Mouse (Mus musculus): Measurements from ENCODE around the gene Ifnar2. TPM values are rescaled to one million over a fixed set of nuclear protein-coding genes. Genes with fewer than 3 reads are reported as not detected.

The Ifnar2 gene
- polyA plus RNA-seq, 1 experiment from 2014 or later: 41.1 TPM

DNA sequence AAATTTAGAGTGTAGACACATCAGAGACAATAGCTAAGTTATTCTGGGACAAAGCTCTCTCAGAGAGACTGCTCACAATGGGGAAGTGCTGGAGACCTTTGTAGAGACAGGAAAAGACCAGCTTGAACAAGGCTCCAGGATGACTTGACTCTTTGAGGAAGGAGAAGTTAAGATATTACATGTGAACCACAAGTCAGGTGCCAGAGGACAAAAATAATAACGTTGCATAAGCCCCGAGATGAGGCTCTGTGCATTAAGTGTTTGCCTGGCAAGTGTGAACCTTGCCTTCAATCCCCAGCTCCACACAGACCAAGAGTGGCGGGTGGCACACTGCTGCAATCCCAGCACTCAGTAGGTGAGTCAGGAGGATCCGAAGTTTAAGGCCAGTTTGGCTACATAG is 18.0 kb upstream of the Ifnar2 start:
- DNase-seq (ENCODE audit: low spot score): no peak
- WGBS: 74% methylated on average over 4 of the region's 4 CpGs
- Histone ChIP-seq H3K9me3 (ENCODE audit: control insufficient read depth, low read length) (no peaks in the 10 kb centered on the region), H3K9ac (ENCODE audit: low read length) (no peak overlapping the region), H3K4me3 (ENCODE audit: low read depth, low read length) (no peak overlapping the region), H3K27ac (ENCODE audit: low read depth) (no peak overlapping the region), H3K36me3 (ENCODE audit: control insufficient read depth, insufficient read depth, low read length) (no peaks in the 10 kb centered on the region), H3K4me1 (replicated peaks; ENCODE audit: control insufficient read depth, insufficient read depth, low read length) (no peaks in the 10 kb centered on the region), H3K4me2 (ENCODE audit: low read length) (no peak overlapping the region), H3K27me3 (replicated peaks; ENCODE audit: control insufficient read depth, insufficient read depth, low read length) (peaks cover 32% of the 10 kb centered on the region)
- ATAC-seq (replicated peaks; ENCODE audit: low FRiP score, low TSS enrichment, low read depth): no peak

DNA sequence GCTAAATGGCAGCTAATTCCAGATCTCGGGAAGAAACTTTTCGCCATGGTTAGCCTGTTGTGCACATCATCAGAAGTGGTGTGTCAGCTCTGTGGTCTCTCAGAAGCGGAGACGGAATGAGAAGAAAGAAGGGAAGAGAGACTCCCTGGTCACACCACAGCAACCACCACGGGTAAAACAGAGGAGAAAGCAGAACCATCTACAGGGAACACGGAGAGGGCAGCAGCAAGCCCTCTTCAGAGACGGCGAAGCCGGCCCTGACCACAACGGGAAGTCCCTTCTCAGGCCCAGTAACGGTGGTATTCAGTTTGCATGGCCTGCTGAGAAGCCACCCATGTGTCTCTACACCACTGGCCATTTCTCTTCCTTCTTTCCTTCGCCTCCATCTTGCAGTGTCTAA is 17.4 kb upstream of the Ifnar2 start:
- 79% methylated on average over 12 of the region's 12 CpGs for WGBS
- Histone ChIP-seq H3K27ac (ENCODE audit: low read depth) (no peak overlapping the region), H3K4me2 (ENCODE audit: low read length) (no peak overlapping the region), H3K27me3 (replicated peaks; ENCODE audit: control insufficient read depth, insufficient read depth, low read length) (peaks cover 32% of the 10 kb centered on the region), H3K4me3 (ENCODE audit: low read depth, low read length) (no peak overlapping the region), H3K9me3 (ENCODE audit: control insufficient read depth, low read length) (no peaks in the 10 kb centered on the region), H3K36me3 (ENCODE audit: control insufficient read depth, insufficient read depth, low read length) (no peaks in the 10 kb centered on the region), H3K9ac (ENCODE audit: low read length) (no peak overlapping the region), H3K4me1 (replicated peaks; ENCODE audit: control insufficient read depth, insufficient read depth, low read length) (no peaks in the 10 kb centered on the region)
- DNase-seq (ENCODE audit: low spot score) (no peak), ATAC-seq (replicated peaks; ENCODE audit: low FRiP score, low TSS enrichment, low read depth) (no peak)

DNA sequence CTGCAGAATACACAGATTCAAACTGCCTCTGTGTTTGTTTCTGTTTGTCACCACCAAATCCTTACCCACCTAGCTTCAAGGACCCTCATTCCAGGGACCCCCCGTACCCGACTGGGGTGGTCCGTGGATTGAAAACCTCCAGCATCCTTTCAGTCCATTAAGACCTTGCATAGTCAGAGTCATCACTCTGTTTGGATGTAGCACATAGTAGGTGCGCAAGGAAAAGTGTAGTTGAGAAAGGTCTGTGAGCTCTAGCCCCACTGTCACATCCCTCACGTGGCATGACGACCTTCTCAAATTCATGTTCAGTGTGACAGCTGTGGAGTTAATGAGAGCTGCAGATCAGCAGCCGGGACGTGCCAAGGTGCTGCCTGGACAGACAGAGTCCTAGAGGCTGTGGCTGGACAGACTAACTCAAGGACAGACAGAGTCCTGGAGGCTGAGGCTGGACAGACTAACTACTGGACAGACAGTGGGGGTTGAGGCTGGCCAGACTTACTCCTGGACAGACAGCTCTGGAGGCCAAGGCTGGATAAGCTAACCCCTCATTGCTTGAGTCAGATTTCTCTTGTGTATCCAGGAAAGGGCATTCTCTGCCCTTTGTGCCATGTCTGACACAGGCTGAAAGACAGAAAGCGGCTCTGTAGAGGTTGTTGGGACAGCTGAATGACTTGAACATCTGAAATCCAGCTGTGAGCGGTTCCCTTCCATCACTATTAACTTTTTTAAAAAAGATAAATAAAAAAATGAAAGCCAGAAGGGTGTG is 15.6 kb upstream of the Ifnar2 start:
- DNase-seq (ENCODE audit: low spot score): no peak
- H3K27ac ChIP-seq (ENCODE audit: low read depth): no peak overlapping the region
- 79% methylated on average over 10 of the region's 10 CpGs for WGBS
- no peak overlapping the region for H3K4me2 ChIP-seq (ENCODE audit: low read length)
- no peaks in the 10 kb centered on the region for H3K4me1 ChIP-seq (replicated peaks; ENCODE audit: control insufficient read depth, insufficient read depth, low read length)
- no peaks in the 10 kb centered on the region for H3K9me3 ChIP-seq (ENCODE audit: control insufficient read depth, low read length)
- H3K36me3 ChIP-seq (ENCODE audit: control insufficient read depth, insufficient read depth, low read length): no peaks in the 10 kb centered on the region
- no peak overlapping the region for H3K4me3 ChIP-seq (ENCODE audit: low read depth, low read length)
- 0 out of 2 replicates have a peak, but pooled peaks cover 20% of the 10 kb centered on the region for H3K27me3 ChIP-seq (replicated peaks; ENCODE audit: control insufficient read depth, insufficient read depth, low read length)
- H3K9ac ChIP-seq (ENCODE audit: low read length): no peak overlapping the region
- ATAC-seq (replicated peaks; ENCODE audit: low FRiP score, low TSS enrichment, low read depth): no peak

DNA sequence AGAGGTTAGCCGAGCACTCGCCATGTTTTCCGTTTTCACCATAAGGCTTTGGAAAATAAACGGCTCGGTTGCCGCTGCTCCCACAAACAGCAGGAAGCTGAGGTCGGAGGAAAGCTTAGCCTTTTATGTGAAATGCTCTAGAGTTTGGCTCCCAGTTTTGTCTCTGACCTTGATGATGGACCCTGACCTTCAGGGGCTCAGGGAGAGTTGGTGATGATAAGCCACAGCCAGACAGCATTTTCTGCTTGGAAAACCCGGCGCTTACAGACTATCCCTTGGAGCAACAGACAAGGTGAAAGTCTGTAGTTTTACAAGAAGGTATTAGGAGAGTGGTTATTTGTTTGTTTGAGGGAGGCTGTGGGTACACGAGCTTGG is 15.1 kb upstream of the Ifnar2 start:
- no peaks in the 10 kb centered on the region for H3K36me3 ChIP-seq (ENCODE audit: control insufficient read depth, insufficient read depth, low read length)
- 54% methylated on average over 10 of the region's 10 CpGs for WGBS
- H3K4me2 ChIP-seq (ENCODE audit: low read length): no peak overlapping the region
- DNase-seq (ENCODE audit: low spot score) (no peak), ATAC-seq (replicated peaks; ENCODE audit: low FRiP score, low TSS enrichment, low read depth) (no peak)
- H3K4me3 ChIP-seq (ENCODE audit: low read depth, low read length): no peak overlapping the region
- 0 out of 2 replicates have a peak, but pooled peaks cover 20% of the 10 kb centered on the region for H3K27me3 ChIP-seq (replicated peaks; ENCODE audit: control insufficient read depth, insufficient read depth, low read length)
- H3K27ac ChIP-seq (ENCODE audit: low read depth): no peak overlapping the region
- H3K9ac ChIP-seq (ENCODE audit: low read length): no peak overlapping the region
- no peaks in the 10 kb centered on the region for H3K9me3 ChIP-seq (ENCODE audit: control insufficient read depth, low read length)
- H3K4me1 ChIP-seq (replicated peaks; ENCODE audit: control insufficient read depth, insufficient read depth, low read length): no peaks in the 10 kb centered on the region

DNA sequence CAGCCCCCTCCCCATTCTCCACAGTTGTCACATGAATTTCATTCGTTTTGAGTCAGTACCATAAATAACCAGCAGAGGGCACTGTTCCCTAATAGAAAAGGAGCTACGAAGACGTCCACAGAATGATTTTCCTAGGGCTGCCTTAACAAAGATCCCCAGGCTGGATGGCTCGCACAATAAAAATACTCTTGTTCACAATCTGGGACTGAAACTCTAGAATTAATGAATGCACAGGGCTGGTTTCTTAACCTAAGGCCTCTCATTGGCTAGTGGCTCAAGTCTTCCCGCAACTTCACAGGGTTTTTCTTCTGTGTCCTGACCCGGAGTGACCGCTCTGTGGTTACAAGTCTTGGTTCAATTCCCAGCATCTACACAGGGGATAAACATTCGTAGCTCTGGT is 14.0 kb upstream of the Ifnar2 start:
- WGBS: 35% methylated on average over 8 of the region's 8 CpGs
- ATAC-seq (replicated peaks; ENCODE audit: low FRiP score, low TSS enrichment, low read depth): no peak

DNA sequence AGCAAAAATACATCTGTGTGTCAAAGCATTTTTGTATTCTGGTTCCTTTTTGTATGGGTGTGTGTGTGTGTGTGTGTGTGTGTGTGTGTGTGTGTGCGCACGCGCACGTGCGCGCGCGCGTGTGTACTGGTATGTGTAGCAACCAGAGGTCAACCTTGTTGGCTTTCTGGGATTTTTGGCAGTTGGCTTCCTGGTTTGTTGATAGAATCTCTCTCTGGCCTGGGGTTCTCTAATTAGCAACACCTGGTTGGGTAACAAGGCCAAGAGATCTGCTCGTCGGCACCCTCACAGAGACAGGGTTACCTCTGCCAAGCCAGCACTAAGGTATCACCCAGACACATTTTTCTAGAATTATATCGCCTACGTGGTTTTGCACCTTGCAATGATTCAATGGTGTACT is 13.1 kb upstream of the Ifnar2 start:
- 89% methylated on average over 13 of the region's 13 CpGs for WGBS
- H3K4me1 ChIP-seq (replicated peaks; ENCODE audit: control insufficient read depth, insufficient read depth, low read length): peaks cover 4% of the 10 kb centered on the region; the same call in 1 of the 2 replicates

More for the DNA sequence above, 14.0 kb upstream of the Ifnar2 start:
- H3K36me3 ChIP-seq (ENCODE audit: control insufficient read depth, insufficient read depth, low read length): no peaks in the 10 kb centered on the region
- peak; percentile 66 for DNase-seq (ENCODE audit: low spot score)
- no peak overlapping the region for H3K9ac ChIP-seq (ENCODE audit: low read length)
- peaks cover under 1% of the 10 kb centered on the region; the same call in 1 of the 2 replicates for H3K4me1 ChIP-seq (replicated peaks; ENCODE audit: control insufficient read depth, insufficient read depth, low read length)
- 0 out of 2 replicates have a peak, but pooled peaks cover 13% of the 10 kb centered on the region for H3K27me3 ChIP-seq (replicated peaks; ENCODE audit: control insufficient read depth, insufficient read depth, low read length)
- H3K4me2 ChIP-seq (ENCODE audit: low read length): no peak overlapping the region
- no peak overlapping the region for H3K27ac ChIP-seq (ENCODE audit: low read depth)
- H3K4me3 ChIP-seq (ENCODE audit: low read depth, low read length): no peak overlapping the region
- no peaks in the 10 kb centered on the region for H3K9me3 ChIP-seq (ENCODE audit: control insufficient read depth, low read length)

DNA sequence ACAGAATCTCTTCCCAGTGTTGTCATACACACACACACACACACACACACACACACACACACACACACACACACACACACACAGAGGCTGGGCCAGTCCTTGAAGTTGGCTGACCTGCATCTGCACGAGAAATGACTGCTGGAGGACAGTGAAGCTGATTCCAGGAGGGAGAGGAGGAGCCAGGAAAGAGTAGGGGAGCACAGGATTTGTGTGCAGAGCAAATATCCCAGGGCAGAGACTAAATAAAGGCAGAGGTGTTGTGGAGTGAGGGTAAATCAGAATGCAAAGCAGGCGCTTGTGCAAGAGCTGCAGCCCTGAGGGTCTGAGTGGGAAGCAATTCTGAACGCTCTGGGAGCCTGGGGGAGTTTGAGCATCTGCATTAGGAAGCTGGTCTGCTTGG is 12.4 kb upstream of the Ifnar2 start:
- Histone ChIP-seq H3K4me2 (ENCODE audit: low read length) (no peak overlapping the region), H3K27me3 (replicated peaks; ENCODE audit: control insufficient read depth, insufficient read depth, low read length) (0 out of 2 replicates have a peak, but pooled peaks cover 5% of the 10 kb centered on the region), H3K9me3 (ENCODE audit: control insufficient read depth, low read length) (no peaks in the 10 kb centered on the region), H3K9ac (ENCODE audit: low read length) (no peak overlapping the region), H3K27ac (ENCODE audit: low read depth) (no peak overlapping the region), H3K4me1 (replicated peaks; ENCODE audit: control insufficient read depth, insufficient read depth, low read length) (peaks cover 4% of the 10 kb centered on the region; the same call in 1 of the 2 replicates), H3K4me3 (ENCODE audit: low read depth, low read length) (no peak overlapping the region), H3K36me3 (ENCODE audit: control insufficient read depth, insufficient read depth, low read length) (no peaks in the 10 kb centered on the region)
- WGBS: 49% methylated on average over 3 of the region's 3 CpGs
- DNase-seq (ENCODE audit: low spot score) (no peak), ATAC-seq (replicated peaks; ENCODE audit: low FRiP score, low TSS enrichment, low read depth) (no peak)

More for the DNA sequence above, 13.1 kb upstream of the Ifnar2 start:
- Histone ChIP-seq H3K9ac (ENCODE audit: low read length) (no peak overlapping the region), H3K4me3 (ENCODE audit: low read depth, low read length) (no peak overlapping the region), H3K27me3 (replicated peaks; ENCODE audit: control insufficient read depth, insufficient read depth, low read length) (0 out of 2 replicates have a peak, but pooled peaks cover 5% of the 10 kb centered on the region), H3K4me2 (ENCODE audit: low read length) (no peak overlapping the region), H3K36me3 (ENCODE audit: control insufficient read depth, insufficient read depth, low read length) (no peaks in the 10 kb centered on the region), H3K9me3 (ENCODE audit: control insufficient read depth, low read length) (no peaks in the 10 kb centered on the region), H3K27ac (ENCODE audit: low read depth) (no peak overlapping the region)
- ATAC-seq (replicated peaks; ENCODE audit: low FRiP score, low TSS enrichment, low read depth) (no peak), DNase-seq (ENCODE audit: low spot score) (no peak)

DNA sequence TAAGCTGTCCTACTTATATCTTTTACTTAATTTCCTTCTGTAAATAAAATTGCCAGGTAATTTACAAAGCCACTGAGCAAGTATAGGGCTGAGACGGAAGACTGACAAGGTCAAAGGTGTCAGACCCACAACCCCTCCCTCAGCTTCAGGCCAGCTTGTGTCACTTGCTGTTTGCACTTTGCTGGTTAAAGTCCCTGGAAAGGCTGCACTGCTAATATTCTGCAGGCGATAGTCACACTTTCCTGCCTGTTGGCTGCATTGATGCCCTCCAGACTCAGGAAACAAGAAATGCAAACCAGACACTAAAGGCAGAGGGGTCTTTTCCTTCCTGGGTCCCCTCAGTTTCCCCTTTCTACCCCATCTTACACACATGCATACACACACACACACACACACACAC is 10.6 kb upstream of the Ifnar2 start:
- no peak overlapping the region for H3K27ac ChIP-seq (ENCODE audit: low read depth)

More for the DNA sequence above, 10.6 kb upstream of the Ifnar2 start:
- Histone ChIP-seq H3K36me3 (ENCODE audit: control insufficient read depth, insufficient read depth, low read length) (no peaks in the 10 kb centered on the region), H3K27me3 (replicated peaks; ENCODE audit: control insufficient read depth, insufficient read depth, low read length) (0 out of 2 replicates have a peak, but pooled peaks cover 2% of the 10 kb centered on the region), H3K9ac (ENCODE audit: low read length) (no peak overlapping the region), H3K4me3 (ENCODE audit: low read depth, low read length) (no peak overlapping the region), H3K4me1 (replicated peaks; ENCODE audit: control insufficient read depth, insufficient read depth, low read length) (peaks cover 4% of the 10 kb centered on the region; the same call in 1 of the 2 replicates), H3K9me3 (ENCODE audit: control insufficient read depth, low read length) (no peaks in the 10 kb centered on the region), H3K4me2 (ENCODE audit: low read length) (no peak overlapping the region)
- no peak for DNase-seq (ENCODE audit: low spot score)
- no peak for ATAC-seq (replicated peaks; ENCODE audit: low FRiP score, low TSS enrichment, low read depth)
- 51% methylated on average over 2 of the region's 2 CpGs for WGBS

All from intestine, embryonic 14.5 days (tissue).